Mouse (Mus musculus) embryonic facial prominence, embryonic 14.5 days (tissue): ENCODE results near the gene Armc12. TPM values are rescaled to one million over a fixed set of nuclear protein-coding genes. Genes with fewer than 3 reads are reported as not detected.

Source experiments
- ATAC-seq: fragments of 200-750 bp; cut with Nextera tagmentation; 2 replicates; pipeline ENCODE4 v1.8.0; 2017; ENCODE audit warnings: low read depth, moderate number of reproducible peaks, moderate TSS enrichment
- DNase-seq: peaks from one replicate; pipeline ENCODE4 v3.0.0-alpha.2; 2015; ENCODE audit warnings: low spot score
- H3K27ac ChIP-seq: fragments of 300-500 bp; sonication (generic); replicated peaks from 2 replicates; pipeline ENCODE4 v1.5.1; 2014; ENCODE audit warnings: low read depth, mild to moderate bottlenecking, low read length, moderate library complexity
- H3K27me3 ChIP-seq: fragments of 300-500 bp; sonication (generic); replicated peaks from 2 replicates; pipeline ENCODE4 v1.6.1; 2014; ENCODE audit warnings: low read length; ENCODE audit not compliant: control insufficient read depth, insufficient read depth
- H3K36me3 ChIP-seq: fragments of 300-500 bp; sonication (generic); 2 replicates; pipeline ENCODE4 v1.6.1; 2014; ENCODE audit warnings: low read length, mixed read lengths; ENCODE audit not compliant: control insufficient read depth, insufficient read depth
- H3K4me1 ChIP-seq: fragments of 300-500 bp; sonication (generic); 2 replicates; pipeline ENCODE4 v1.6.1; 2014; ENCODE audit warnings: antibody characterized with exemption, low read length; ENCODE audit not compliant: control insufficient read depth, insufficient read depth
- H3K4me2 ChIP-seq: fragments of 300-500 bp; sonication (generic); 2 replicates; pipeline ENCODE4 v1.6.1; 2014; ENCODE audit warnings: low read depth, mild to moderate bottlenecking, low read length, moderate library complexity, mixed read lengths
- H3K4me3 ChIP-seq: fragments of 300-500 bp; sonication (generic); 2 replicates; pipeline ENCODE4 v1.5.1; 2014; ENCODE audit warnings: low read depth, mild to moderate bottlenecking, low read length
- H3K9ac ChIP-seq: fragments of 300-500 bp; sonication (generic); 2 replicates; pipeline ENCODE4 v1.6.1; 2014; ENCODE audit warnings: low read depth, mild to moderate bottlenecking, low read length, moderate library complexity, mixed read lengths
- H3K9me3 ChIP-seq: fragments of 300-500 bp; sonication (generic); 2 replicates; pipeline ENCODE4 v1.6.1; 2016; ENCODE audit warnings: low read length; ENCODE audit not compliant: control insufficient read depth
- WGBS: fragments of 180-500 bp; shearing (Covaris S2); extraction: QIAGEN DNeasy Blood & Tissue Kit; methylation state at CpG from one replicate; pipeline ENCODE4 v1.1.7; 2014; 5-methylcytosine and 5-hydroxymethylcytosine counted together
- polyA plus RNA-seq: library from polyadenylated mRNA; unstranded; fragments of >200 nt; fragmentation: Nextera tagmentation; extraction: Ambion mirVana; gene quantifications from 2 replicates; pipeline ENCODE4 v1.2.1, GENCODE M21; 2014

Armc12 gene
- polyA plus RNA-seq, 1 experiment from 2014 or later, result not detected

DNA sequence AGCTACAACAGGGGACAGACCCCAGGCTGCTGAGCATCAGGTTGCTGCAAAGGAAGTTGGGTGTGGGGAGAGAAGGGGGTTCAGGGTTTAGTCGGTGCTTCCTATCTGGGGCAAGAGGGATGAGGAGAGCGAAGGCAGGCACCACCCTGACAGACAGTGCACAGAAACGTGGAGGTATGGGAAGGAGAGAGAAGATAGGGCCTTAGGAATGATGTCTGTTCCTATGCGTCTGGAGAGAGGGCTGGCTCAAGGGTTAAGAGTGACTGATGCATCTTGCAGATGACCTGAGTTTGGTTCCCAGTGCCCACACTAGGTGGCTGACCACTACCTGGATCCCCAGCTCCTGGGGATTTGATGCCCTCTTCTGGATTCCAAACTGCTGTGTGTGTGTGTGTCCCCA lies 13.7 kb upstream of the Armc12 start:
- no peak overlapping the region for H3K27ac ChIP-seq
- H3K9me3 ChIP-seq, result no peaks in the 10 kb centered on the region
- ATAC-seq, result no peak
- H3K36me3 ChIP-seq, result no peaks in the 10 kb centered on the region
- 70% methylated on average over 4 of the region's 4 CpGs for WGBS
- H3K4me1 ChIP-seq, result peaks cover 18% of the 10 kb centered on the region; the same call in 1 of the 2 replicates
- no peak for DNase-seq
- H3K9ac ChIP-seq, result no peak overlapping the region
- H3K4me2 ChIP-seq, result peak overlapping the region; percentile 85
- peak overlapping the region; percentile 42 for H3K4me3 ChIP-seq
- no peaks in the 10 kb centered on the region for H3K27me3 ChIP-seq

DNA sequence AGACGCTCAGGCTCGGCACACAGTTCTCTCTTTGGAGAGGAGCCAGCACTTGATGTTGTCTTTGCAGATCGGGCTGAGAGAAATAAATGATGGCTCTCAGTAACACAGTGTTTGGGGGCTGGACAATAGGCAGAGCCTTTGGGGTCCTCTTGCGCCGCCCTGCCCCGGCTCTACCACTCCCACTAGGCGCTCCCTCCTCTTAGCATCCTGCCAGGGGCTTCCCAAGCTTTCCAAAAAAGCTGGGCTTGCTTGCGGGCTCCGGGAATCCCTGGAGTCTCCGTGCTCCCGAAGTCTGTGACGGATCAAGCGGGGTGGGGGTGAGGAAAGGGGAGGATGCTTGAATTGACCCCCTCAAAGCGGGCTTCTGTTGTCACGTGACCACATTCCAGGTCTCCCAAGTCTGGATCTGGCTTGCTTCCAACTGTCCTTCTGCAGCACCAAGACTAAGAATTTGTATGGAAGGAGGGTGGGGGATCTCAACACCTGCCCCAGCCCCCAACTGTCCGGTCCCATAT lies 13.1 kb upstream of the Armc12 start, which contains the start of gene Fkbp5:
Gene Fkbp5, minus strand, starts transcription at position 87 of the 515 bp plus-strand sequence.
- Histone ChIP-seq H3K4me3 (peak within 1 kb of the TSS; percentile 42), H3K27me3 (no peaks in the 10 kb centered on the region), H3K9me3 (no peaks in the 10 kb centered on the region), H3K4me2 (peak within 1 kb of the TSS; percentile 85), H3K36me3 (no peaks in the 10 kb centered on the region), H3K4me1 (peaks cover 23% of the 10 kb centered on the region; the same call in 1 of the 2 replicates), H3K9ac (peak within 1 kb of the TSS; percentile 58), H3K27ac (peak within 1 kb of the TSS; percentile 72)
- WGBS, result under 1% methylated on average over 16 of the region's 16 CpGs
- DNase-seq, result peak; percentile 90
- peak; percentile 28; the same call in 1 of the 2 replicates for ATAC-seq

DNA sequence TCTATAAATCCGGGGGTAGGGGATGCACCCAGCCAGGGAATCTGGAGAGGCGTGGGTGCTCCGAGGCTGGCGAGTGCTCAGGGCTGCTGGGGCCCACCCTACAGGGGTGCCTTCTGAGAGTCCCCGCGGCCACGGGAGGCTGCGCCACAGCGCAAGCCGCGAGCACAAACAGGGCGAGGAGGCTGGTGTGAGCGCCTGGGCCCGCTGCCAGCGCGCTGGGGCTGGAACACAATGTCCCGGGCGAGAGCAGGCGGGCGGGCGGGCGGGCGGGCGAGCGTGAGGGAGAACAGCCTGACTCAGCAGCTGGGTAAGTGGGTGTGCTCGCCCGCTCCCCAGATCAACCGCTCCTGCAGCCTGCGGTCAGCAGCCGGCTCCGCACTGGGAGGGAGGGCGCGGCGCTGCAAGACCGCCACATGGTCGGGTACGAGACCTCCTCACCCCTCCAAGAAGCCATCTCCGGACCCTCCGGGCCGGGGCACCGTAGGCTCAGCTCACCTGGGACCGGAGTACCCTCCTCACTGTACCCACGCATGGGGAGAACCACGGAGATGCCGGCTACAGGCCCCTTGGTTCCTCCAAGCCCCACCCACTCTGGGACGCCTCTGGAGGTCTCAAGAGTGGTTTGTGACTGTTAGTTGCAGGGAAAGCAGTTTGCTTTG lies 12.5 kb upstream of the Armc12 start:
- Histone ChIP-seq H3K4me3 (peak overlapping the region; percentile 42), H3K4me2 (peak overlapping the region; percentile 85), H3K36me3 (no peaks in the 10 kb centered on the region), H3K27me3 (no peaks in the 10 kb centered on the region), H3K27ac (peak overlapping the region; percentile 72), H3K4me1 (peaks cover 23% of the 10 kb centered on the region; the same call in 1 of the 2 replicates), H3K9me3 (no peaks in the 10 kb centered on the region), H3K9ac (peak overlapping the region; percentile 58)
- WGBS, result 3% methylated on average over 13 of the region's 46 CpGs
- ATAC-seq (peak; percentile 67), DNase-seq (peak; percentile 90)

DNA sequence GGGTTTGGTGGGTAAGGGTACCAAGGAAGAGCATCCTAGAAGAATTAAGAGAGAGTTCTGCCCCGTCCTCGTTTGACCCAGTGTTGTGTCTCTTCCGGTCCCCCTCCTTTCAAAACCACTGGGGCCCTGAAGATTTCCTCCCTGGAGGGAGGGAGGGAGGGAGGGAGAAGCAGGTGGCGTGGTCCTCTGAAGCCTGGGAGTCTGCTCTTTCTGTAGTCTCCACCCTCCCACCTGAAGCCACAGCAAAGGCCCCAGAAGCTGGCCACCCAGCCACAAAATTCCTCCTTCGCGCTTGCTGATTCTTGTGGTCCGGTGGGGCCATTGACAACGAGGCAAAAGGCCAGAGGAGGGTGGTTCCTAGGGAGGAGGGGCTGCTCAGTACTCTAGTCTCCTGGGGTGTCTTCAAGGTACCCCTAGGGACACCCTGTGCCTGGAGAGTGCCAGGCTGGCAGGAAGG lies 12.0 kb upstream of the Armc12 start:
- no peaks in the 10 kb centered on the region for H3K27me3 ChIP-seq
- peak; percentile 23 for DNase-seq
- 17% methylated on average over 8 of the region's 8 CpGs for WGBS
- peak overlapping the region; percentile 42 for H3K4me3 ChIP-seq
- no peaks in the 10 kb centered on the region for H3K36me3 ChIP-seq
- no peaks in the 10 kb centered on the region for H3K9me3 ChIP-seq
- peak overlapping the region; percentile 72 for H3K27ac ChIP-seq
- H3K9ac ChIP-seq, result peak overlapping the region; percentile 58
- peaks cover 23% of the 10 kb centered on the region; the same call in 1 of the 2 replicates for H3K4me1 ChIP-seq
- peak overlapping the region; percentile 85 for H3K4me2 ChIP-seq
- no peak for ATAC-seq

DNA sequence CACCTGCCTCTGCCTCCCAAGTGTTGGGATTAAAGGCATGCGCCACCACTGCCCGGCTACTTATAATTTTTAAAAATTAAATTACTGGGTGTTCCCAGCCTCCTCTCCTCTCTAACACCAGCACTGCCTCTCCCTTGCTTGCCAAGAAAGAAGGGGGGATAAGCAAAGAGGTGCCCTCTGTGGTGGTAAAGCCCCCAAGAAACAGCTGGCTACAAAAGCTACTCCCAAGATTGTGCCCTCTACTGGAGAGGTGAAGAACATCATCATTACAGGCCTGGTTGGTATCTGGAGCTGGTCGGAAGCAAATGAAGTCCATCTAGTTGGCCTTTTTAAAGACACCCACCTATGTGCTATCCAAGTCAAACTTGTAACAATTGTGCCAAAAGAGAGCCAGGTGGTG lies 10.8 kb upstream of the Armc12 start:
- WGBS, result 87% methylated on average over 3 of the region's 3 CpGs
- H3K4me2 ChIP-seq, result no peak overlapping the region
- H3K9me3 ChIP-seq, result no peaks in the 10 kb centered on the region
- H3K4me3 ChIP-seq, result no peak overlapping the region
- peaks cover 23% of the 10 kb centered on the region; the same call in 1 of the 2 replicates for H3K4me1 ChIP-seq
- no peak overlapping the region for H3K27ac ChIP-seq
- ATAC-seq (no peak), DNase-seq (no peak)
- H3K27me3 ChIP-seq, result no peaks in the 10 kb centered on the region
- no peak overlapping the region for H3K9ac ChIP-seq
- H3K36me3 ChIP-seq, result no peaks in the 10 kb centered on the region

DNA sequence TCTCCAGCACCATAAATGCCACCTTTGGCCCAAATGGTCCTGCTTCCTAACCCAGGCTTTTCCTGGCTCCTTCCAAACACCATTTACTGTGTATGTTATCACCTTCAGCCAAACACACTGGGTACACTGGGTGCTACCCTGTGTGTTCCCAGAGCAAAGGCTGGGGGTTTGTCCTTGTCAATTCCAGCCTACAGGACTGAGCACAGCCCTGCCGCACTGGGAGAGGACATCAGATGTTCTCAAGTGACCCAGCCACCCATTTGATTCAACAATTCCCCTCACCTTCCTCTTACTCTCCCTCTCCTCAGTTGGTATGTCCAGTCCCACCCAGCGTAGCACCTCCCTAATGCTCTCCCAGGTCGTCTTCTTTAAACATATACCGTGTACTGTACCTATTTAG lies 10.0 kb upstream of the Armc12 start:
- Histone ChIP-seq H3K9ac (no peak overlapping the region), H3K27me3 (no peaks in the 10 kb centered on the region), H3K36me3 (no peaks in the 10 kb centered on the region), H3K9me3 (no peaks in the 10 kb centered on the region), H3K4me1 (peaks cover 23% of the 10 kb centered on the region; the same call in 1 of the 2 replicates), H3K27ac (no peak overlapping the region), H3K4me2 (no peak overlapping the region), H3K4me3 (no peak overlapping the region)
- no peak for DNase-seq
- no peak for ATAC-seq
- WGBS, result 79% methylated on average over 4 of the region's 4 CpGs

DNA sequence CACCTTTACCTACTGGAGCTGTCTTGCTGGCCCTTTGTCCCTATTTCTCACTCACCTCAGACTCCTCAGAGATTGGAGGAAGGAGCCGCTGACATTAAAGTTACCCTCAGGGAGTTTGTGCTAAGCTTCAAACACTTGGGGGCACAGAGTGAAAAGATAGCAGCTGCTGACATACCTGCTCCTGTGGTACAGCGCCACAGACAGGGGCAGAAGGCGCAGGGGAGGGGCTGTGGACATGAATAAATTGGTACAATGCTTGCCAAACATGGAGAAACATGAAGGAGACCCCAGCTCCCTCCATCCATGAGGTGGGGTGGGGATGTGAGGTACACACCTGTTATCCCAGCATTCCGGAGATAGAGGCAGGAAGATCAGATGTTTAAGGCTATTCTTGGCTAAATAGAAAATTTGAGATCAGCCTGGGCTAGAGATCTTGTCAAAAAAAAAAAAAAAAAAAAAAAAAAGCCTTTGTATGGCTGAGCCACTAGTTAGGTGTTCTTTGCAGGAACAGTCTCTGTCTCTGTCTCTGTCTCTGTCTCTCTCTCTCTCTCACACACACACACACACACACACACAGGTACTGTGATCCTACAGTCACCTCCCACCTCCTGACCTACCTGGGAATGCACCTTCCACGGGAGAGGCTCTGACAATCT lies 9.4 kb upstream of the Armc12 start:
- Histone ChIP-seq H3K9ac (no peak overlapping the region), H3K27ac (no peak overlapping the region), H3K9me3 (no peaks in the 10 kb centered on the region), H3K27me3 (no peaks in the 10 kb centered on the region), H3K4me1 (peaks cover 23% of the 10 kb centered on the region; the same call in 1 of the 2 replicates), H3K36me3 (no peaks in the 10 kb centered on the region), H3K4me2 (no peak overlapping the region), H3K4me3 (no peak overlapping the region)
- WGBS, result 54% methylated on average over 5 of the region's 5 CpGs
- ATAC-seq, result no peak
- no peak for DNase-seq

DNA sequence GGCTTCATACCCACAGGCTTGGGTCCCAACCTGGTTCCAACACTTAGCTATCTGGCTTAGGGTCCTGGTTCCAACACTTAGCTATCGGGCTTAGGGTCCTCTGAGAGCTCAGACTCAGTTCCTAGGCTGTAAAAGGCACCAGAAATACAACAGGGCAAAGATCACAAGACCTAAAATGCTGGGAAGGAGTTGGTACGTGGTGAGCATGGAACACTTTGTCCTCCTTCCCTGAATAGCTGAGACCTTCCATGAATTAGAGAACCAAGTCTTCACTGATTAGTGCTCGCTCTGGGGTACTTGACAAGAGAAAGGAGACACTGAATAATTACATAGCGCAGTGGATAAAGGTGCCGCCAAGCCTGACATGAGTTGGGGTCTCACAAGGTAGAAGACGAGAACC lies 8.7 kb upstream of the Armc12 start:
- no peak overlapping the region for H3K27ac ChIP-seq
- no peaks in the 10 kb centered on the region for H3K36me3 ChIP-seq
- no peaks in the 10 kb centered on the region for H3K27me3 ChIP-seq
- H3K4me2 ChIP-seq, result peak overlapping the region; percentile 96
- ATAC-seq, result no peak
- no peak for DNase-seq
- H3K4me1 ChIP-seq, result peaks cover 23% of the 10 kb centered on the region; the same call in 1 of the 2 replicates
- H3K9ac ChIP-seq, result no peak overlapping the region
- 36% methylated on average over 6 of the region's 6 CpGs for WGBS
- peak overlapping the region; percentile 72; the same call in 1 of the 2 replicates for H3K4me3 ChIP-seq
- no peaks in the 10 kb centered on the region for H3K9me3 ChIP-seq
